Mouse (Mus musculus): ENCODE measurements around the gene Lrig3.

- TF ChIP-seq POLR2A (IDR thresholded peaks at IDR 0.05; ENCODE audit: insufficient read length, low read depth): no peak
- no peak for TF ChIP-seq MAX (IDR thresholded peaks at IDR 0.05; ENCODE audit: low read depth)
Measured at GRCm38 (mm10) chr10:125967436-125968160, 1.6 kb downstream of the Lrig3 start.

All from myocyte (in vitro differentiated cells).